Mouse (Mus musculus) hindbrain, embryonic 16.5 days (tissue): ENCODE data around the gene Eml5. TPM values are rescaled to one million over a fixed set of nuclear protein-coding genes. Genes with fewer than 3 reads are reported as not detected.

ENCODE experiments used
- ATAC-seq: fragments of 200-750 bp; cut with Nextera tagmentation; 2 replicates; pipeline ENCODE4 v1.8.0; 2017; ENCODE audit warnings: moderate TSS enrichment, moderate library complexity
- H3K27ac ChIP-seq: fragments of 300-500 bp; sonication (generic); 2 replicates; pipeline ENCODE4 v1.5.1; 2014; ENCODE audit warnings: low read depth, mild to moderate bottlenecking, control low read depth, low read length, moderate library complexity
- H3K27me3 ChIP-seq: fragments of 300-500 bp; sonication (generic); replicated peaks from 2 replicates; pipeline ENCODE4 v1.6.1; 2014; ENCODE audit warnings: low read length; ENCODE audit not compliant: control insufficient read depth, insufficient read depth
- H3K36me3 ChIP-seq: fragments of 300-500 bp; sonication (generic); 2 replicates; pipeline ENCODE4 v1.6.1; 2014; ENCODE audit warnings: mild to moderate bottlenecking, low read length, moderate library complexity, mixed read lengths; ENCODE audit not compliant: control insufficient read depth, insufficient read depth
- H3K4me1 ChIP-seq: fragments of 300-500 bp; sonication (generic); 2 replicates; pipeline ENCODE4 v1.6.1; 2014; ENCODE audit warnings: low read depth, low read length; ENCODE audit not compliant: control insufficient read depth, insufficient read depth
- H3K4me2 ChIP-seq: fragments of 300-500 bp; sonication (generic); 2 replicates; pipeline ENCODE4 v1.6.1; 2014; ENCODE audit warnings: mild to moderate bottlenecking, low read length, control low read depth, moderate library complexity
- H3K4me3 ChIP-seq: fragments of 300-500 bp; sonication (generic); 2 replicates; pipeline ENCODE4 v1.5.1; 2014; ENCODE audit warnings: mild to moderate bottlenecking, low read length, control low read depth, moderate library complexity
- H3K9ac ChIP-seq: fragments of 300-500 bp; sonication (generic); 2 replicates; pipeline ENCODE4 v1.6.1; 2014; ENCODE audit warnings: low read depth, mild to moderate bottlenecking, control low read depth, low read length, moderate library complexity
- H3K9me3 ChIP-seq: fragments of 300-500 bp; sonication (generic); 2 replicates; pipeline ENCODE4 v1.6.1; 2014; ENCODE audit warnings: mild to moderate bottlenecking, low read length, moderate library complexity; ENCODE audit not compliant: control insufficient read depth
- WGBS: fragments of 180-500 bp; shearing (Covaris S2); extraction: QIAGEN DNeasy Blood & Tissue Kit; methylation state at CpG from one replicate; pipeline ENCODE4 v1.1.7; 2014; 5-methylcytosine and 5-hydroxymethylcytosine counted together
- polyA plus RNA-seq: library from polyadenylated mRNA; unstranded; fragments of >200 nt; fragmentation: Nextera tagmentation; extraction: Ambion mirVana; gene quantifications from 2 replicates; pipeline ENCODE4 v1.2.1, GENCODE M21; 2015

Gene Eml5
- polyA plus RNA-seq, 1 experiment from 2014 or later, result 18.6 TPM

DNA sequence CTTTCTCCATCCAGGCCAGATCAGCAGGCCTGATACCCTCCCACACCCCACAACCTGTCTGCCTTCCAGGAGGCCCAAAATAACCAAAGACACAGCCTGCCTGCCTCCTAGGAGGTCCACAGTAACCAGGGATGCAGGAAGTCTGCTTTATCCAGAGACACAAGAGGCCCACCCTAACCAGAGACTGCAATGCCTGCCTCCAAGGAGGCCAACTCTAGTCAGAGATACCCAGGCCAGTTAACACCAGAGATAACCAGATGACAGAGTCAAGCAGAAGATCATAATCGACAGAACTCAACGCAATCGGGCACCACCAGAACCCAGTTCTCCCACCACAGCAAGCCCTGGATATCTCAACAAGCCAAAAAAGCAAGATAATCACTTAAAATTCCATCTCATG, 56.5 kb downstream of the Eml5 start:
- peaks cover 4% of the 10 kb centered on the region; the same call in 1 of the 2 replicates for H3K36me3 ChIP-seq
- H3K4me3 ChIP-seq, result no peak overlapping the region
- no peak overlapping the region for H3K27ac ChIP-seq
- H3K9ac ChIP-seq, result no peak overlapping the region
- no peak overlapping the region for H3K4me2 ChIP-seq
- H3K27me3 ChIP-seq, result no peaks in the 10 kb centered on the region
- no peak for ATAC-seq
- no peaks in the 10 kb centered on the region for H3K9me3 ChIP-seq
- WGBS, result 97% methylated on average over 3 of the region's 3 CpGs
- no peaks in the 10 kb centered on the region for H3K4me1 ChIP-seq

- ATAC-seq, result no peak
- no peaks in the 10 kb centered on the region for H3K9me3 ChIP-seq
- no peak overlapping the region for H3K4me2 ChIP-seq
- no peaks in the 10 kb centered on the region for H3K27me3 ChIP-seq
- H3K4me3 ChIP-seq, result no peak overlapping the region
- H3K4me1 ChIP-seq, result no peaks in the 10 kb centered on the region
- peaks cover 8% of the 10 kb centered on the region; the same call in 1 of the 2 replicates for H3K36me3 ChIP-seq
- H3K27ac ChIP-seq, result no peak overlapping the region
- 93% methylated on average over 3 of the region's 3 CpGs for WGBS
- H3K9ac ChIP-seq, result no peak overlapping the region
Measured at GRCm38 (mm10) chr12:98840135-98840534, 61.1 kb downstream of the Eml5 start.

DNA sequence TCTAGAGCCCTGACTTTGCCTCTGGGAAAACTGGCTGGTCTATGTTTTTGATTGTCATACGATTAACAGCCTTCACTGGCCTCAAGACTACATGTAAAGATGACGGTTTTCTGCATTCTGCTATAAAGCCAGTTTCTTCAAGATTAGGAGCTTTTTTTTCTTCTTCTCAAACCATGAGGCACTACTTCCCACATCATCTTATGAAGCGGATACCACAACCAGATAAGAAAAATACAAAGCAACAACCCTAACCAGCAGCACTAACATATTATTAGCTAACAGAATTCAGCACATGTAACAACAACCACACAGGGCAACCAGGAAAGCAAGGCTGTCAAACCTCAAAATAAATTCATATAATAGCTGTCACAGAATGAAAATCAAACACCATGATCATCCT, 63.3 kb downstream of the Eml5 start:
- Histone ChIP-seq H3K4me1 (no peaks in the 10 kb centered on the region), H3K4me2 (no peak overlapping the region), H3K27me3 (no peaks in the 10 kb centered on the region), H3K9me3 (no peaks in the 10 kb centered on the region), H3K4me3 (no peak overlapping the region), H3K27ac (no peak overlapping the region), H3K9ac (no peak overlapping the region), H3K36me3 (peaks cover 8% of the 10 kb centered on the region; the same call in 1 of the 2 replicates)
- WGBS, result 92% methylated on average over 3 of the region's 3 CpGs
- no peak for ATAC-seq

DNA sequence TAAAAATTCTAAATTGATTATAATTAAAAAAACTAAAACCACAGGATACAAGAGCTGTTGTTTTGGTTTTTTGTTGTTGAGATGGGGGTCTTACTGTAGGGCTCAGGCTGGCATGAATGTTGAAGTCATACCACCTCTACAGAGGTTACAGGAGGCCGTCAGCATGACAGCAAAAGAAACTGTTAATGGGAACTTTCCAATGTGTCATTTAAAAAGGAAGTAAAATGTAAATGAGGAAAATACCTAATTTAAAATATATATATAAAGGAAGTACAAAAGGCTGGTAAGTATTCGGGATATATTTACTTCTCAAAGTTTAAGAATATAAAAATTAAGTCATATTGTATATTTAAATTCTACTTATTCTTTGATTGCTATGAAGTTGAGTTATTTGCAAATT, 65.8 kb downstream of the Eml5 start:
- 95% methylated on average over 2 of the region's 2 CpGs for WGBS
- Histone ChIP-seq H3K9me3 (no peaks in the 10 kb centered on the region), H3K4me2 (no peak overlapping the region), H3K4me1 (no peaks in the 10 kb centered on the region), H3K9ac (no peak overlapping the region), H3K4me3 (no peak overlapping the region), H3K36me3 (peaks cover 4% of the 10 kb centered on the region; the same call in 1 of the 2 replicates), H3K27me3 (no peaks in the 10 kb centered on the region), H3K27ac (no peak overlapping the region)
- no peak for ATAC-seq

DNA sequence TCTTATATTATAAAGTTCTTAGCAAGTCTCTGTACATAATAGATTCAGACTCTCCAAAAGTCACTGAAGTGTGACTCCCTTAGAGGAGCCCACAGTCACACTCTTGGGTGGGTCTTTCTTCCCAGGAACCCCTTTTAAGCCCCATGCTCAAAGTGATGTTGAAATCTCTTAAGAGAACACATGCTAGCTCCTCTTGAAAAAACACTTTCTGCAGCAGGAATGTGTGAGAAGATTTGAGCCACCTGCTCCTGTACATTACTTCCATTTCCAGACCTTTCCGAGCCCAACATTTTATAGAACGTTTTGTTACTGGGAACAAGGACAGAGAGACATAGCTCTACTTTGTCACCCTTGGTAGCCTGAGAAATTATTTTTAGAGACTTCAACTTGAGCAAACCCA, 66.4 kb downstream of the Eml5 start:
- peaks cover 4% of the 10 kb centered on the region; the same call in 1 of the 2 replicates for H3K36me3 ChIP-seq
- no peak overlapping the region for H3K4me3 ChIP-seq
- H3K27ac ChIP-seq, result no peak overlapping the region
- no peaks in the 10 kb centered on the region for H3K4me1 ChIP-seq
- H3K4me2 ChIP-seq, result no peak overlapping the region
- no peaks in the 10 kb centered on the region for H3K27me3 ChIP-seq
- no peak overlapping the region for H3K9ac ChIP-seq
- no peaks in the 10 kb centered on the region for H3K9me3 ChIP-seq
- no peak for ATAC-seq
- 93% methylated on average over 2 of the region's 2 CpGs for WGBS

GRCm38 (mm10) chr12:98833901-98834300, 67.4 kb downstream of the Eml5 start:
- Histone ChIP-seq H3K4me3 (no peak overlapping the region), H3K27ac (no peak overlapping the region), H3K9me3 (no peaks in the 10 kb centered on the region), H3K4me1 (no peaks in the 10 kb centered on the region), H3K36me3 (peaks cover 4% of the 10 kb centered on the region; the same call in 1 of the 2 replicates), H3K27me3 (no peaks in the 10 kb centered on the region), H3K4me2 (no peak overlapping the region), H3K9ac (no peak overlapping the region)
- ATAC-seq, result no peak
- WGBS, result 87% methylated on average over 1 of the region's 1 CpGs

- no peak overlapping the region for H3K4me2 ChIP-seq
- 92% methylated on average over 8 of the region's 8 CpGs for WGBS
- no peaks in the 10 kb centered on the region for H3K4me1 ChIP-seq
- H3K27ac ChIP-seq, result no peak overlapping the region
- peaks cover 7% of the 10 kb centered on the region; the same call in 1 of the 2 replicates for H3K36me3 ChIP-seq
- no peak for ATAC-seq
- no peak overlapping the region for H3K4me3 ChIP-seq
- no peaks in the 10 kb centered on the region for H3K9me3 ChIP-seq
- no peak overlapping the region for H3K9ac ChIP-seq
- no peaks in the 10 kb centered on the region for H3K27me3 ChIP-seq
Measured at GRCm38 (mm10) chr12:98832929-98833598, 68.2 kb downstream of the Eml5 start.

DNA sequence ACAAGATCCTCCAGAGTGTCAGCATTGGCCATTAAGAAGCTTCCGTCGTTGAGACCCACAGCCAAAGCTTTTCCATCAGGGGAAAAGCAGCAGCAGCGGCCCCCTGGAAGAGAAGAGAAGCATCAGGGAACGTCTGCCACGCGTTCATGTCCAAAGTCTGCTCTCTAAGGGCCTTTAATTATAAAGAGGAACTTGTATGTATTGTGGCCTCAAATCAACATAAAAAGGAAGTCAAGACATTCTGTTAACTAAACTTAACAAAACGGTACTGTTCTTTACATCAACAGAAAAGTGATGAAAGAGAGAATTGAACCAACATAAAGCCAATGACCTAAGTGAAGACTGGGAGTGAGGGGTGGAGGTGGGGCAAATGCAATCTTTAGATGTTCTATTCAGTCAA, 70.2 kb downstream of the Eml5 start:
- Histone ChIP-seq H3K27me3 (no peaks in the 10 kb centered on the region), H3K9me3 (no peaks in the 10 kb centered on the region), H3K4me3 (no peak overlapping the region), H3K4me2 (no peak overlapping the region), H3K9ac (no peak overlapping the region), H3K36me3 (peaks cover 8% of the 10 kb centered on the region), H3K4me1 (no peaks in the 10 kb centered on the region), H3K27ac (no peak overlapping the region)
- whole genome bisulfite sequencing, result 85% methylated on average over 7 of the region's 7 CpGs
- ATAC-seq, result no peak

- Histone ChIP-seq H3K9ac (no peak overlapping the region), H3K4me3 (no peak overlapping the region), H3K4me1 (no peaks in the 10 kb centered on the region), H3K36me3 (peaks cover 7% of the 10 kb centered on the region), H3K27ac (no peak overlapping the region), H3K9me3 (no peaks in the 10 kb centered on the region), H3K27me3 (no peaks in the 10 kb centered on the region), H3K4me2 (no peak overlapping the region)
- WGBS, result 72% methylated on average over 2 of the region's 2 CpGs
- no peak for ATAC-seq
Measured at GRCm38 (mm10) chr12:98820781-98821180, 80.5 kb downstream of the Eml5 start.
